Comparison of ENCODE assay signal across 17 mouse cellular contexts in the genomic region with DNA sequence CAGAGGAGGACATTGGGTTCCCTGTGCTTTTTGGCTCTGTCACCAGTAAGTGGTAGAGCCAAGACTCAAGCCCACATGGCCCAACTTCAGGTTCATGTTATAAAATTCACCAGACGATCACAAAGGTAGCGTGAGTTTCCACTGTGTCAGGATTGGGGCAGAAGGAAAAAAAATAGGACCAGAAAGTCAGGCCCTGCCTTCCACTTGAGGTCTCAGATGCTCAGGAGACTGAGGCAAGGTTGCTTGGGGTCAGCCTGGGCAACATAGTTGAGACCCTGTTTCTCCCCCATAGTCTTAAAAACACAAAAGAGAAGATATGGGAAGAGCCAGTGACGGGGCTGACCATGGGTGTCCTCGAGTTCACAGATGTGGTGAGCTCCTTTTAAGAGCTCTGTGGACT.
DNase-seq lines count a peak whose midpoint lies in the region; ATAC-seq and TF ChIP-seq lines count a peak whose summit lies in the region.
"Had no signal": no experiment of that assay in that cellular context is flagged by ENCODE, and none has a peak within 500 bp of the region (broad histone marks: within the 10 kb centered on the region; RNA-seq: fewer than 3 reads in every experiment).

No protein-coding gene starts in this region.

- peak in 1 of 2 experiments; percentile 39 for DNase-seq in cerebellum, adult 2 months
- no peak for DNase-seq in cerebellum, postnatal 4 days (ENCODE audit: low spot score in 2 of 2)
- peak; percentile 50 to 53 for DNase-seq in cerebellum, postnatal 10 days
- DNase-seq in cerebellum, adult 11-12 months: no peak
- DNase-seq in frontal cortex, postnatal 25 days (ENCODE audit: low spot score in 2 of 2): no peak
- DNase-seq in layer of hippocampus, adult 2 months (ENCODE audit: low spot score in 2 of 2): no peak
- DNase-seq in layer of hippocampus, adult 9-10 months (ENCODE audit: low spot score): no peak
- DNase-seq: adrenal gland, adult 8-10 months; B cell, adult 2 months had no signal

- TF ChIP-seq CTCF in cerebellum, adult 2 months (IDR thresholded peaks at IDR 0.05; ENCODE audit: borderline replicate concordance, insufficient read depth, low read depth, low read length): no peak
- no peak for TF ChIP-seq CTCF in layer of hippocampus, adult 2 months (conservative IDR thresholded peaks at IDR 0.05)

- 19% methylated on average over 4 of the region's 4 CpGs for WGBS in cerebellum, adult 2 months

- H3K4me3 ChIP-seq in cerebellum, adult 2 months (replicated peaks; ENCODE audit: insufficient read depth, low read depth, low read length): no peak overlapping the region
- no peak overlapping the region for H3K4me3 ChIP-seq in layer of hippocampus, adult 2 months
- H3K4me3 ChIP-seq: embryonic facial prominence, embryonic 10.5 days; embryonic facial prominence, embryonic 12.5 days; forebrain, embryonic 13.5 days; forebrain, embryonic 15.5 days had no signal

- H3K27ac ChIP-seq in cerebellum, adult 2 months (ENCODE audit: insufficient read depth, low read length): peak overlapping the region; percentile 14
- H3K27ac ChIP-seq in layer of hippocampus, adult 2 months: peak overlapping the region; percentile 36; the same call in 1 of the 2 replicates
- H3K27ac ChIP-seq: embryonic facial prominence, embryonic 10.5 days; embryonic facial prominence, embryonic 12.5 days; forebrain, embryonic 13.5 days; forebrain, embryonic 15.5 days had no signal

- no peaks in the 10 kb centered on the region for H3K27me3 ChIP-seq in cerebellum, adult 2 months (ENCODE audit: control insufficient read depth, insufficient read depth, low read length)
- H3K27me3 ChIP-seq: embryonic facial prominence, embryonic 12.5 days; forebrain, embryonic 13.5 days; forebrain, embryonic 15.5 days had no signal

- H3K4me1 ChIP-seq in cerebellum, adult 2 months (ENCODE audit: control insufficient read depth, insufficient read depth, low read length): peaks cover 64% of the 10 kb centered on the region
- H3K4me1 ChIP-seq: embryonic facial prominence, embryonic 10.5 days; embryonic facial prominence, embryonic 12.5 days; forebrain, embryonic 15.5 days had no signal

- no peak for TF ChIP-seq POLR2A in cerebellum, adult 2 months (IDR thresholded peaks at IDR 0.05; ENCODE audit: borderline replicate concordance, insufficient read depth, low read length)

- 0 out of 2 replicates have a peak, but pooled peaks have one; percentile 1 for ATAC-seq in frontal cortex, adult (ENCODE audit: low TSS enrichment)
- ATAC-seq: activated CD4-positive, CD25-positive, alpha-beta regulatory T cell, adult 4 months; CD4-positive, CD25-positive, alpha-beta regulatory T cell, adult 4 months; forebrain, embryonic 15.5 days; Patski had no signal

Comparison
In these comparisons a context has a peak if more than half of its experiments do, and no peak if none do; other contexts are left out.
1. DNase-seq: peak in cerebellum, postnatal 10 days (2 of 2); none in cerebellum, postnatal 4 days (0 of 2), cerebellum, adult 11-12 months (single experiment), frontal cortex, postnatal 25 days (0 of 2), layer of hippocampus, adult 2 months (0 of 2) and layer of hippocampus, adult 9-10 months (single experiment).